ENCODE assay signal across 13 mouse cellular contexts in genomic region chr11:74429798-74430529, GRCm38 (mm10).
"Had no signal": no experiment of that assay in that cellular context is flagged by ENCODE, and none has a peak within 500 bp of the region (broad histone marks: within the 10 kb centered on the region; RNA-seq: fewer than 3 reads in every experiment).

No protein-coding gene starts in this region.

- H3K4me1 ChIP-seq: limb, embryonic 13.5 days; stomach, embryonic 15.5 days had no signal

- DNase-seq: kidney, adult 11 months; kidney, adult 9 months; kidney, postnatal 36 days; left cerebral cortex, postnatal 4 days; lung, adult 18-20 months; retina, postnatal 1 day; right cerebral cortex, postnatal 4 days; spleen, adult 18-20 months; thymus, postnatal 36 days had no signal

- H3K27me3 ChIP-seq: stomach, embryonic 15.5 days had no signal

- H3K9me3 ChIP-seq: limb, embryonic 13.5 days; stomach, embryonic 15.5 days had no signal

- H3K9ac ChIP-seq: limb, embryonic 13.5 days; liver, embryonic 14.5 days; stomach, embryonic 15.5 days had no signal

- H3K36me3 ChIP-seq: limb, embryonic 13.5 days; stomach, embryonic 15.5 days had no signal

- H3K27ac ChIP-seq: kidney, postnatal 0 days; limb, embryonic 13.5 days; liver, embryonic 14.5 days; stomach, embryonic 15.5 days had no signal

- H3K4me2 ChIP-seq: limb, embryonic 13.5 days; stomach, embryonic 15.5 days had no signal

- H3K4me3 ChIP-seq: limb, embryonic 13.5 days; stomach, embryonic 15.5 days had no signal
